Mouse (Mus musculus) stomach, postnatal 0 days (tissue): ENCODE measurements around the gene Ccdc73. TPM values are rescaled to one million over a fixed set of nuclear protein-coding genes. Genes with fewer than 3 reads are reported as not detected.
"Not testable (repeated sequence)": the region's sequence is repeated elsewhere in the genome, so short reads cannot be mapped to it uniquely, and the experiment has no call there.

Experiments used
- ATAC-seq: fragments of 200-750 bp; cut with Nextera tagmentation; 2 replicates; pipeline ENCODE4 v1.8.0; 2017; ENCODE audit not compliant: low FRiP score, low TSS enrichment
- DNase-seq: peaks from one replicate; pipeline ENCODE4 v3.0.0-alpha.2; 2016; ENCODE audit warnings: low spot score
- H3K27ac ChIP-seq: fragments of 300-500 bp; sonication (generic); replicated peaks from 2 replicates; pipeline ENCODE4 v1.5.1; 2014; ENCODE audit warnings: mild to moderate bottlenecking, control low read depth
- H3K27me3 ChIP-seq: fragments of 300-500 bp; sonication (generic); 2 replicates; pipeline ENCODE4 v1.6.1; 2014; ENCODE audit warnings: low read length; ENCODE audit not compliant: control insufficient read depth, insufficient read depth
- H3K36me3 ChIP-seq: fragments of 300-500 bp; sonication (generic); 2 replicates; pipeline ENCODE4 v1.6.1; 2014; ENCODE audit warnings: low read length, mixed read lengths; ENCODE audit not compliant: control insufficient read depth, insufficient read depth
- H3K4me1 ChIP-seq: fragments of 300-500 bp; sonication (generic); replicated peaks from 2 replicates; pipeline ENCODE4 v1.6.1; 2014; ENCODE audit warnings: antibody characterized with exemption; ENCODE audit not compliant: control insufficient read depth, insufficient read depth
- H3K4me2 ChIP-seq: fragments of 300-500 bp; sonication (generic); replicated peaks from 2 replicates; pipeline ENCODE4 v1.6.1; 2014; ENCODE audit warnings: low read depth, mild to moderate bottlenecking, control low read depth, moderate library complexity
- H3K4me3 ChIP-seq: fragments of 300-500 bp; sonication (generic); 2 replicates; pipeline ENCODE4 v1.5.1; 2014; ENCODE audit warnings: low read depth, low read length, control low read depth
- H3K9ac ChIP-seq: fragments of 300-500 bp; sonication (generic); 2 replicates; pipeline ENCODE4 v1.6.1; 2014; ENCODE audit warnings: mild to moderate bottlenecking, low read length, control low read depth, mixed read lengths
- H3K9me3 ChIP-seq: fragments of 300-500 bp; sonication (generic); 2 replicates; pipeline ENCODE4 v1.6.1; 2016; ENCODE audit warnings: low read length; ENCODE audit not compliant: control insufficient read depth
- CTCF ChIP-seq: IDR thresholded peaks from 2 replicates; pipeline ENCODE4 v1.5.1; 2016; ENCODE audit warnings: antibody characterized with exemption, low read depth, mild to moderate bottlenecking, moderate library complexity
- EP300 ChIP-seq: optimal IDR thresholded peaks from 2 replicates; pipeline ENCODE3; 2016; ENCODE audit warnings: antibody characterized with exemption
- WGBS: fragments of 180-500 bp; shearing (Covaris S2); extraction: QIAGEN DNeasy Blood & Tissue Kit; methylation state at CpG from one replicate; pipeline ENCODE4 v1.1.7; 2014; 5-methylcytosine and 5-hydroxymethylcytosine counted together
- polyA plus RNA-seq: library from polyadenylated mRNA; unstranded; fragments of >200 nt; fragmentation: Nextera tagmentation; extraction: Ambion mirVana; gene quantifications from 2 replicates; pipeline ENCODE4 v1.2.1, GENCODE M21; 2015

The Ccdc73 gene
- 5.6 and 6.5 TPM in 2 replicates for polyA plus RNA-seq

DNA sequence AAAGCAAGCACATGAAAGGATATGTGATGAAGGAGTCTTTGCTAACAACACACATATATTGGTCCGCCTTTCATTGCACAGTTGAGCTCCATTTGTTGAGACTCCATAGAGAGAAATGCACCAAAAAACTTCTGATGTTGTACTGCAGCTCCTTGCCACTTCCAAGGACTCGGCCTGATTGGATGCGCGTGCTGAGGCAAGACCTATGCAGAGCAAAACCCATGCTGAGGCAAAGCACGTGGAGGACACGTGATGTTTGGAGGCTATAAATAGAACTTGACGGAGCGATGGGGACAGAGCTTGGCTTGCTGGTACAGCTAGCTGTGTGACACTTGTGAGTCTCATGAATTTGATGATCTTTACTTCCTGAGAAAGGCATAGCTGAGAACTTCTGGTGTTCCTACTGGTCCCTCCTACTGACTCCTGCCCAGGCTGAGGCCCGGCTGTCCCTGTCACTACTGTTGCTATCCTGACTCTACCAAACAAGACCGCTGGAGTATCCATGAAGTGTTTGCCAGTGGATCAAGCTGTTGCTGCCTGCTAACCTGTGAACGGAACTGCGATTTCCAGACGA lies at the start of gene Ccdc73:
TSS of gene Ccdc73 (plus strand) at position 524 of the 574 bp plus-strand sequence.
- DNase-seq = no peak
- H3K9me3 ChIP-seq = no peaks in the 10 kb centered on the region
- no peak within 1 kb of the TSS for H3K4me2 ChIP-seq
- ATAC-seq = no peak
- 87% methylated on average over 13 of the region's 13 CpGs for WGBS
- no peak within 1 kb of the TSS for H3K4me3 ChIP-seq
- H3K4me1 ChIP-seq = no peaks in the 10 kb centered on the region
- H3K27ac ChIP-seq = no peak within 1 kb of the TSS
- no peaks in the 10 kb centered on the region for H3K27me3 ChIP-seq
- no peak within 1 kb of the TSS for H3K9ac ChIP-seq
- no peaks in the 10 kb centered on the region for H3K36me3 ChIP-seq
- no peak for TF ChIP-seq EP300
- TF ChIP-seq CTCF = no peak

DNA sequence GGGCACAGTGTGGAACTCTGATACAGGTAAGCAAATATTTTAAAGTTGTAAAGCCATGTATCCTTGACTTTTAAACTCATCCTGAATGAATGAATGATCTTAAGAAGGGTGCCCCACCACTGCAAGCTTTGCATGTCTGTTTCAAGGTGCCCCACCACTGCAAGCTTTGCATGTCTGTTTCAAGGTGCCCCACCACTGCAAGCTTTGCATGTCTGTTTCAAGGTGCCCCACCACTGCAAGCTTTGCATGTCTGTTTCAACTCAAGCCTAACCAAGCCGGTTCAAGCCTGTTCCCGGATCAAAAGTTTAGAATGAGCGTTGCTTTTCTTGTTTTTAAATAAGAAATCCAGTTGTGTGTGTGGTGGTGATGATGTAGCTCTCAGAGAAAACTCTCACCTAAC lies 48.8 kb upstream of the Ccdc73 start:
- not testable (repeated sequence) for H3K9ac ChIP-seq, H3K9me3 ChIP-seq, ATAC-seq, H3K36me3 ChIP-seq, H3K27me3 ChIP-seq, H3K27ac ChIP-seq, DNase-seq, H3K4me3 ChIP-seq, H3K4me2 ChIP-seq, H3K4me1 ChIP-seq
- WGBS = 89% methylated on average over 3 of the region's 3 CpGs

DNA sequence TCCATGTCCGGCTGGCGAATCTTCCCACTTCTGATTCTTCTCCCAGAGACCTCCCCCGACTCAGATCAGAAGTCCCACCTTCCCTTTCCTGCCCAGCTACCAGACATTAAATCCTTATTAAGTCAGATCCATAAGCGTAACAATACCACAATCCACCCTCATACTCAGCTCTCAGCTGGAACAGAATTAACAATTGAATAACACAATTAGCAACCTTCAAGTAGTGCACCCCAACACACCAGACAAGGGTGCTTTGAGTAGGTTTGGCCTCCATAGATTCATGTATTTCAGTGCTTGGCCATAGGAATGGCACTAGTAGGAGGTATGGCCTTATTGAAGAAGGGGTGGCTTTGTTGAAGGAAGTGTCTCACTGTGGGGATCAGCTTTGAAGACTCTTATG lies 41.4 kb upstream of the Ccdc73 start:
- no peaks in the 10 kb centered on the region for H3K9me3 ChIP-seq
- TF ChIP-seq EP300 (no peak), CTCF (no peak)

DNA sequence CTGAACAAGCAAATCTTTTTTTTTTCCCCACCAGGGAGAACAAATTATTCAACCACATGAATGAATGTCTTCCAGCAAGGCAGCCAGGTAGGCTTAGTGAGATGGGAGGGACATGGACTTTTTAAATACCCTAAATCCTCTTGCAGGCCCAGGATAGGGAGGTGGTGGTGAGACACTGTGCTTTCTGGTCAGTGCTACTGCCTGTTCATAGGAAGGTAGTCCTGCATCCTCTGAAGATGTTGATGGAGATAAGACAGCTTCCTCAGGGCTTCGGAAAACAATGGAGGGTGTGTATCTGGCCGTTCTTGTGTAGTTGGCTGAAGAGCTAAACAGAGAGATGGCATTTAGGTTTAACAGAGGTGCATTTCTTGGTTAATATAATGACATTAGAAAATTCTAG lies 35.1 kb upstream of the Ccdc73 start:
- H3K4me1 ChIP-seq = no peaks in the 10 kb centered on the region
- no peaks in the 10 kb centered on the region for H3K27me3 ChIP-seq
- no peak overlapping the region for H3K9ac ChIP-seq
- TF ChIP-seq EP300 (no peak), CTCF (no peak)
- no peaks in the 10 kb centered on the region for H3K9me3 ChIP-seq
- WGBS = 87% methylated on average over 2 of the region's 2 CpGs
- H3K4me3 ChIP-seq = no peak overlapping the region
- H3K27ac ChIP-seq = no peak overlapping the region
- no peaks in the 10 kb centered on the region for H3K36me3 ChIP-seq
- no peak for ATAC-seq
- H3K4me2 ChIP-seq = no peak overlapping the region
- no peak for DNase-seq

More for the DNA sequence above, 41.4 kb upstream of the Ccdc73 start:
- ATAC-seq (no peak), DNase-seq (no peak)
- Histone ChIP-seq H3K4me1 (no peaks in the 10 kb centered on the region), H3K4me2 (no peak overlapping the region), H3K27me3 (no peaks in the 10 kb centered on the region), H3K9ac (no peak overlapping the region), H3K27ac (no peak overlapping the region), H3K36me3 (no peaks in the 10 kb centered on the region), H3K4me3 (no peak overlapping the region)
- whole genome bisulfite sequencing = 94% methylated on average over 4 of the region's 4 CpGs

DNA sequence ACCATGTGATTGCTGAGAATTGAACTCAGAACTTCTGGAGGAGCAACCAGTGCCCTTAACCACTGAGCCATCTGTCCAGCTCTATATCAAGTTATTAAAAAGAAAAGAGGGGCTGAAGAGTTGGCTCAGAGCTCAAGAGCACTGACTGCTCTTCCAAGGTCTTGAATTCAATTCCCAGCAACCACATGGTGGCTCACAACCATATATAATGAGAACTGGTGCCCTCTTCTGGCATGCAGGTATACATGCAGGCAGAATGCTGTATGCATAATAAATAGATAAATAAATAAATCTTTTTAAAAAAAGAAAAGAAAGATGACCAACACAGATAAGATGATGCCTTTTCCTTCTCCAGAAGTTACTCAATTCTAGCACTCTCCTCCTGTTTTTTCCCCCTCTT lies 26.6 kb upstream of the Ccdc73 start:
- H3K27ac ChIP-seq = peak overlapping the region; percentile 40; the same call in 1 of the 2 replicates
- no peaks in the 10 kb centered on the region for H3K27me3 ChIP-seq
- H3K9ac ChIP-seq = no peak overlapping the region
- DNase-seq (no peak), ATAC-seq (no peak)
- H3K4me1 ChIP-seq = no peaks in the 10 kb centered on the region
- H3K4me2 ChIP-seq = no peak overlapping the region
- H3K9me3 ChIP-seq = no peaks in the 10 kb centered on the region
- H3K4me3 ChIP-seq = no peak overlapping the region
- TF ChIP-seq CTCF (peak; percentile 31; the same call in 1 of the 2 replicates), EP300 (no peak)
- no peaks in the 10 kb centered on the region for H3K36me3 ChIP-seq

DNA sequence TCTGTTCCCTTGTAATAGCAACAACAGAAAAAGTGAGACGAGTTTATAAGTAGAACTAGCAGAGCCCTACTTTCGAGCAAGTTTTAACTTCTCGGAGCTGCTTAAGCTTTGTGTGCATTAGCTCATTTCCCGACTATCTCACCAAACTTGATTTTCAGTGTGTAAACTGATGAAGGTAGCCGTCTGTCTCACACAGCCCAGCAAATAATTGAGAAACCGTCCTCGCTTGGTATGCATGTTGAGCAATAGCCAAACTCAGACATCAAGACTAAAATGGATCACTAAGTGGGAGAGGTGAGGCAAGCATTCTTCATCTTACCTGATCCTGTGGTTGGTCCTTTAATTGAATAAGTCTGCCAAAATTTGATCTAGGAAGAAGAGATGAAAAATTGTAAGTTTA lies 25.9 kb upstream of the Ccdc73 start:
- H3K27ac ChIP-seq = peak overlapping the region; percentile 40; the same call in 1 of the 2 replicates
- no peak overlapping the region for H3K9ac ChIP-seq

More for the DNA sequence above, 25.9 kb upstream of the Ccdc73 start:
- no peaks in the 10 kb centered on the region for H3K36me3 ChIP-seq
- no peak overlapping the region for H3K4me2 ChIP-seq
- H3K4me1 ChIP-seq = no peaks in the 10 kb centered on the region
- DNase-seq = no peak
- 60% methylated on average over 7 of the region's 7 CpGs for WGBS
- no peaks in the 10 kb centered on the region for H3K9me3 ChIP-seq
- no peaks in the 10 kb centered on the region for H3K27me3 ChIP-seq
- TF ChIP-seq EP300 (no peak), CTCF (no peak)
- no peak for ATAC-seq
- H3K4me3 ChIP-seq = no peak overlapping the region
